Mouse (Mus musculus): ENCODE results near the gene Ppp3r2.

Gene Ppp3r2

GRCm38 (mm10) chr4:49681812-49682211 is at the start of gene Ppp3r2:
TSS of gene Ppp3r2 (minus strand) at chr4:49682024.
- no peak for DNase-seq

- DNase-seq = no peak
These were observed 47.5 kb upstream of the Ppp3r2 start for GRCm38 (mm10) chr4:49729326-49729725.

GRCm38 (mm10) chr4:49723908-49724307 is 42.1 kb upstream of the Ppp3r2 start:
- DNase-seq = no peak

- no peak for DNase-seq
These were observed 9.8 kb upstream of the Ppp3r2 start for GRCm38 (mm10) chr4:49691405-49692194.

- peak in 1 of 2 experiments; percentile 13 for DNase-seq
These were observed 6.9 kb upstream of the Ppp3r2 start for GRCm38 (mm10) chr4:49688594-49689288.

- DNase-seq = no peak
These were observed 1.5 kb downstream of the Ppp3r2 start for GRCm38 (mm10) chr4:49680171-49680875.

GRCm38 (mm10) chr4:49676790-49677189 is 5.0 kb downstream of the Ppp3r2 start:
- no peak for DNase-seq

- no peak for DNase-seq
These were observed 5.8 kb downstream of the Ppp3r2 start for GRCm38 (mm10) chr4:49676071-49676470.

GRCm38 (mm10) chr4:49664850-49665249 is 17.0 kb downstream of the Ppp3r2 start:
- no peak for DNase-seq

GRCm38 (mm10) chr4:49662231-49662630 is 19.6 kb downstream of the Ppp3r2 start:
- no peak for DNase-seq

- no peak for DNase-seq
These were observed 20.2 kb downstream of the Ppp3r2 start for GRCm38 (mm10) chr4:49661664-49662063.

- no peak for DNase-seq
These were observed 22.4 kb downstream of the Ppp3r2 start for GRCm38 (mm10) chr4:49659421-49659820.

GRCm38 (mm10) chr4:49639913-49640312 is 41.9 kb downstream of the Ppp3r2 start:
- no peak for DNase-seq

GRCm38 (mm10) chr4:49637821-49638220 is 44.0 kb downstream of the Ppp3r2 start:
- DNase-seq = no peak

- no peak for DNase-seq
These were observed 49.7 kb downstream of the Ppp3r2 start for GRCm38 (mm10) chr4:49632139-49632481.

GRCm38 (mm10) chr4:49631319-49632138 is 50.3 kb downstream of the Ppp3r2 start, which contains the start of gene Rnf20:
TSS of gene Rnf20 (plus strand) at chr4:49632006.
- peak; percentile 90 to 92 for DNase-seq

GRCm38 (mm10) chr4:49628941-49629340 is 52.9 kb downstream of the Ppp3r2 start:
- no peak for DNase-seq
